Mouse (Mus musculus) naive thymus-derived CD4-positive, alpha-beta T cell, adult 2 months (primary cell): ENCODE results near the gene Fam214a.

ENCODE experiments used
- DNase-seq: peaks from one replicate; pipeline ENCODE4 v3.0.0-alpha.2; 2011; ENCODE audit warnings: low read depth

Fam214a gene

DNA sequence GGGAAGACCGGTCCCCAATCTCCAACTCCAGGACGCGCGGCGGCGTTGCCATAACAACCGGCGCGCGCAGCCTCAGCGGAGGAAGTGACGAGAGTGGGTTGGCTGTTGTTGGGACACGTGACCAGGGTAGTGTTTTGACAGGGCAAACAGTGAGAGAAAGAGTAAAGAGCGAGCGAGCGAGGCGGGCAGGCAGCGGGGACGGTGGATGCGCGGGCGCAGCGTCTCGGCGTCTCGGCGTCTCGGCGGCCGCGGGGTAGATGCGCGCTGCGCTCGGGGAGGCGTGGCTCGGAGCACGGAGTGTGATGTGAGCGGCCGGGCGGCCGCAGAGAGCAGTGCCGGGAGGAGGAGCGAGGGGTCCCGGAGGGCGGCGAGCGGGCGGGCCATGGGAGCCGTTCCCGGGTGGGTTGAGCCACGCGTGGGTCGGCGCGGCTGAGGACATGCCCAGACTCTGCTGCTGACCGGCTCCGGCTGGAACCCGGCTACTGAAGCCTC lies at the start of gene Fam214a:
Fam214a (plus strand) TSS at position 129 of the 492 bp plus-strand sequence.
- peak; percentile 92 for DNase-seq

DNA sequence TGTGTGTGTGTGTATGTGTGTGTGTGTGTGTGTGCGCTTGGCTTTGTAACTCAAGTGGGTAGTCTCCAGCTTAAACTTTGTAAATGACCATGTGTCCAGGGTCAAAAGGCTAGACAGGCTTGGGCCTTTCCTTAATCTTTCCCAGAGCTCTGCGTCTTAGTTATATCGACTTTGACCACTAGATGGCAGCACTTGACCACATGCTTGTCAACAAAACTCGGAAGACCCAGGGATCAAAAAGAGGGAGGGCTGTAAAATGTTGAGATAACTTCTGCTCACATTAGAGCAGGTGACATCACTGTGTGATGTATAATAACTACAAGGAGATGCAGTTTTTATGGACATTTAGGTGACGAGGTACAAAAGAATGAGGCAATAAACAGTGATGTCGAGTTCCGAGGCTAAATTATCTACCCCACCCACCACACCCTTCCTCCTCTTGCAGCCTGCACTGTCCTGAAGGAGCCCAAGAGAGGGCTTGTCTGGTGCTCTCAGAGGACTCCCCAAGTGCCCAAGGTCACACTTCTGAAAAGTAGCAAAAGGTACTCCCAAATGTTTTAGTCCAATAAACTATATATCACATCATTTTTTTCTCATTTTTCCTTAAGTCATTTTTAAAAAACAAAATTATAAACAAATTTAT lies 47.7 kb upstream of the Fam214a start:
- peak; percentile 83 for DNase-seq

DNA sequence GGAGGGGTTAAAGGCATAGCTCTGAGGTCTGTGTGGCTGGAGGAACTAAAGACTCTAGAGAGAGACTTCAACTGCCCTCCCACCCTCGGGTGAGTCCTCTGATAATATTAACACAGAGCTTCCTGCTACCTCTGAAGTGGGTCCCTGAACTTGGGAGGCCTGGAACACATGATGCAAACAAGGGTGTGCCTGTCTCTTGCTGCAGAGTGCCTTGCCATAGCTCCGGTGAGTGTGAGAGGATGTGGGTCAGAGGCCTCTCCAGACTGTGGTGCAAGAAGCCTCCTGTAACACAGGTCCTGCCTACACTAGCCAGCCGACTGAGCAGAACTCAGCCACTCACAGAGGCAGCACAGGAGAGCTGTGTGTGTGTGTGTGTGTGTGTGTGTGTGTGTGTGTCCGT lies 45.7 kb upstream of the Fam214a start:
- no peak for DNase-seq

DNA sequence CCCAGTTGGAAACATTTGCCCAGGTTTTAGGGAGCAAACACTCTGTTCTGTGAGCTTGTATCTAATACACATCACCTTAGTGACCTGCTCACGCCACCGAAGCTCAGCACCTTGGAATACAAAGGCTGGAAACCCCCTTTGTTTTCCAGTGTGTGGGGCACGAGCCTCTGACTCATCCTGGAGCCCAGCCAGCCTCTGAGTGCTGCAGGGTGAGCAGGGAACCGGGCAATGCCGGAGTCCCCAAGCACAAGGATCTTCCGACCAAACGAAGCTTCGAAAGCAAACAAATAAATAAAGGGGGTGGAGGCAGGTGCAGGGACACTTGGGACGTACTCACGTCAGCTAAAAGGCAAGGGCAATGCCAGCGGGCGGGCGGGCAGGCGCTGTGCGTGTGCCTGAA lies 43.4 kb upstream of the Fam214a start:
- DNase-seq, result no peak

DNA sequence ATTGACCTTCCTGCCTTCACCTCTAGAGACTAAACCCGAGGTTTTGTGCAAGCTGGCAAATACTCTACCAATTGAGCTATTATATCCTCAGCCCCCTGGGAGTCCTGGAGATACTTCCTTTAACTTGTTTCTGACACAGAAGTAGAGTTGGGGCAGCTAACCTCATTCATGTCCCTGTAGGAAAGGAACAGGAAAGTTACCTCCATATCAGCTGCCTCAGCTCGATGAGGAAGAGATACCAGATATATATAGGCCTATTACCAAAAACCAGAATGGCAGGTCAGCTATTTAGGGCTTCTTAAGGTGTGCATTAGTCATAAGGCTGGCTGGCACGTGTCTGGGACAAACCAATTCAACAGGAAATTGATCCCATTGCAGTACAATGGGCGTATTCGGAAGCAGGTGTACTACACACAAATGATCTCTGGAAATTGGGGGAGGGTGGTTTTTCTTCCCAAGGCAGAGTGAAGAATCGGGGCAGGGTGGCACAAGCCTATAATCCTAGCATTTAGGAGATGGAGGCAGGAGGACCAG lies 42.4 kb upstream of the Fam214a start:
- DNase-seq, result no peak

DNA sequence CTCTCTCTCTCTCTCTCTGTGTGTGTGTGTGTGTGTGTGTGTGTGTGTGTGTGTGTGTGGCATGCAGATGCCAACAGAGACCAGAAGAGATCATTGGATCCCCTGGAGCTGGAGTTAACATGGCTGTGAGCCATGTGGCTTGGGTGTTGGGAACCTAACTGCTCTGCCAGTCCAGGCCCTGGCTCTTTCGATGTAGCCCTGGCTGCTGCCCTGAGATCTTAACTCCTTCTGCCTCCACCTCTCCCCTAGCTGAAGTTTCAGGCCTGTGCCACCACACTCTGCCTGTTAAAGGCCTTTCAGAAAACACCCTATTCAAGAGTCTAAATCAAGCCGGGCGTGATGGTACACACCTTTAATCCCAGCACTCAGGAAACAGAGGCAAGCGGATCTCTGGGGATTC lies 41.3 kb upstream of the Fam214a start:
- DNase-seq, result no peak

DNA sequence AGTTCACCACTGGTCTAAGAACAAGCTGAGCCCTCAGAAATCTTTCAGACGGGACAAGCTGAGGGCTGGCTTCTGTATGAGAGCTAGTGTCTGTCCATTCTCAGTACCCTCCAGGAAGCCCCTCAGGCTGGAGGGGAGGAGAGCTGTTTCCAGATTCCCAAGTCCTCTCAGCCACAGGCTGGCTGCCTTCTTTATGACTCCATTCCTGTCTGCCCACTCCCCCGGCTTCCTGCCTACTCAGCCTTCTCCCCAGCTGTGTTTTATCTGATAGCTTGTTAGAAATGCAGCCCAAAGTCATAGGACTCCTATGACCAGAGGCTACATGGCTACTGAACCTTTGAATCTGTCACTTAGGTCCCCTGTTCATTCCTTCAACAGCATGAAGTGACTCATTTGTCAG lies 40.8 kb upstream of the Fam214a start:
- no peak for DNase-seq

DNA sequence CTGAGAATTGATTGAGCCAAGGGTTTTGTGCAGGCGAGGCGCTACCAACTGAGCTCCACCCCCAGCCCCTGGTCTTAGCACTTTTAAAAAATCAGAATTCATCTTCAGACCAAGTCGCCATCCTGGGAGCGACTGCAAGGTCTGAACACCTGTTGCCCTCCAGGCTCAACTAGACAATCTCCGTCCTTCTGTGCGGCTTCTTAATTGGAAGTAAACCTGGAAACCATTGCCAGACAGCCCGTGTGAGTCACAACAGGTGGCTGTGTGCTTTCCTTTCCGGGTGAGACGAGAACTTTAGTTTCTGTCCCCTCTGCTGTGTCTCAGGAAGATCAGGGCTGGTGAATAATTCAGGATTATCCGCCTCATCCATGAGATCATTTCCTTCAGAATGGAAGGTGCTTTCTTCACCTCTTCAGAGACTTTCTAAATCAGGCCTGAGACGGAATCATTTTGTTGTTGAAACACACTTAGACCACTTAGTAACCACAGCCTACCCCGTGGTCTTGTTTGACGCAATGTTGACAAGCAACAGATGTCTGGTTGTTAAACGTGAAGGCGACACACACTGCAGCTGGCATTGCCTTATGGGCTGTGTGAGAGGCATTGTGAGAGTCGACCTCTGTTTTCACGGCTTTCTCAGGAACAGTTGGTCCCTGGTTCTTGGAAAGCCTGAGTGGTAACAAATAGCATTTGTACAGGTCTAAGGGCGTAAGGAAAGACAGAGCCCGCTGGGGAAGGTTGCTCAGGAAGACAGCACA lies 39.9 kb upstream of the Fam214a start:
- no peak for DNase-seq

DNA sequence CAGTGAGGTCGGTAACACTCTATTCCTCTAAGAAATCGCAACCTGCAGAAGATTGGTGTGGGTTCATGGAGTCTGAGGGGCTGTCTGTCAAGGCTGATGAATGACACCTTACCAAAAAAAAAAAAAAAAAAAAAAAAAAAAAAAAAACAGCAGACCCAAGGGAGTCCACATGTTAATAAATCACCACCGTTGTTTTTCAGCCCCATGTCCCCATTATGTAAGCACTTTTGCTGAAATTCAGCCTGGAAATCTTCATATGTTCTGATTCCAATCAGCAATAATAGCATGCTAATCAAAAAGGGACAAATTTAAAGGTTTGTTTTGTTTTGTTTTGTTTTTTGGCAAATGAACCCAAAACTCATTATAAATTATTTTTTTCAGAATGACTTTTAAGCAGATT lies 37.1 kb upstream of the Fam214a start:
- DNase-seq, result no peak

DNA sequence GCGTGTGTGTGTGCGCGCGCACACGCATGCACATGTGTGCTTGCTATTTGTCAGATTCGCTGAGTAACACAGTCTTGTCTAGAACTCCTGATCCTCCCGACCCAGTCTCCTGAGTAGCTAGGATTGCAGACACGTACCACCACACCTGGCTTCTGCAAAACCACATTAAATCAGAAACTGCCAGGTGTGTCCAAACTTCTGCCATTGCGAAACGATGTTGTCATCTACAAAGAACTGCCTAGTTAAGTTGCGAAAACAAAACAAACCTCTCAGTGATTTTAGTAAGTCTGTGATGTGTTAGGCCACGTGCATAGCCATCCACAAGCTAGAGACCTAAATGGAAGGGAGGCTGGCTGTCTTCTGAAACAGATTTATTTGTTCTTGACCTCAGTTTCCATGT lies 32.2 kb upstream of the Fam214a start:
- DNase-seq, result no peak

DNA sequence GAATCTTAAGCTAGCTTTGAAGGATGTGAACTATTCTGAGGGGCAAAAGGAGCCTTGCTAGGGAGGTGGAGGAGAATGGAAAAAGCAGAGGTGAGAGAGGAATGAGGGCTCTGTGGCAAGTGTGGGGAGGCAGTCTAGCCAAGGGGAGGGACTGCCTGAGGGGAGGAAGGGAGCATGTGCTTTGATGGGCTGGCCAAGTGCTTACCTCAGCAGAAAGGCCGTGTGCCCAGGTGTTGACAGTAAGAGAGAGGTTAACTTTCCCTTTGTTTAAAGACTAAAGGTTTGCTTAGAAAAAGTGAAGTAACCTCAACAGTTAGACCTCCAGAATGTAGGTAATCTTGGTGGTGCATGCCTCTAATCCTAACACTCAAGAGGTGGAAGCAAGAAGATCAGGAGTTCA lies 31.3 kb upstream of the Fam214a start:
- DNase-seq, result no peak

DNA sequence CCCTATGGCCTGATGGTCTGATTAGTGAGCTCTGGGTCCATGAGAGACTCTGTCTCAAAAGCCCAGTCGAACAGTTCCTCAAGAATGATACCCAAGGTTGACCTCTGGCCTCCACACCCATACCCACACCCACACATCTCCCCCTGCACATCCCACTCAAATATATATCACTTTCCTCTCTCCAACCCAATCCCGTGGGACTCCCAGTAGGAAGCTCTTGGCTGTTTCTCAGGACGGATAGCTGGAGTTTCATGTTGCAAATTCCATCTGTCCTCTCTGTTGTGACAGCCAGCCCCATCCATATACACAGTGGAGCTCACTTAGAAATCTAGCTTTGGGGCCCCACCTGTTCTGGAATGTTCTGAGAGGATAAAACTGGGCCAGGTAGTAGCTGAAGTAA lies 29.8 kb upstream of the Fam214a start:
- DNase-seq, result no peak

DNA sequence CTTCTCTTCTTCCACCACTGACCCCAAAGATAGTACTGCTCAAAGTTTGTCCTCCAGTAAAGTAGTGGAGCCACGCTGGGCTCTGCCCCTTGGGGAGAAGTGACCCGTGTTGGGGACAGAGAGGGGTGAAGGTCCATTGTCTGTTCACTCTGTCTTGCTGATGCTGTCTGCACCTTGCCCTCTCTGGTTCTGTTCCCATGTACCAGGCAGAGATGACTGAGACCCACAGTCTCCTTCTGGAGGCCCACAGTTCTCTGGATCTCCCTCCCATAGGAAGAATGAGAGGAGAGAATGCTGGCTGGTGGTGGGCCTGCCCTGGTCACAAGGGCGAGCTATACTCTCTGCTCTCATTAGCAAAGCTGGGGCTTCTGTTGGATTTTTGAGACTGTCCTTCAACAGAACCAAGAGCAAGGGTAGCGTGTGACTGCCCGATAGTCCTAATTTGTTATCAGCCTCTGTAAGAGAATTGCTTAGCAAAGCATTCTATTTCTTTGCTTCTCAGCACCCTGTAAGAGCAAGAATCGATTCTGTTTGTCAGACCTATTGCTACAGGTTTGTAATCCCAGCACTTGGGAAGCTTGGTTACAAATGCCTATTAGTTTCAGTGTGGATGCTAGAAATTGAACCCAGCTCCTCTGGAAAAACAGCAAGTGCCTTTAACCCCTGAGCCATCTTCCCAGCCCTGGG lies 29.2 kb upstream of the Fam214a start:
- no peak for DNase-seq

DNA sequence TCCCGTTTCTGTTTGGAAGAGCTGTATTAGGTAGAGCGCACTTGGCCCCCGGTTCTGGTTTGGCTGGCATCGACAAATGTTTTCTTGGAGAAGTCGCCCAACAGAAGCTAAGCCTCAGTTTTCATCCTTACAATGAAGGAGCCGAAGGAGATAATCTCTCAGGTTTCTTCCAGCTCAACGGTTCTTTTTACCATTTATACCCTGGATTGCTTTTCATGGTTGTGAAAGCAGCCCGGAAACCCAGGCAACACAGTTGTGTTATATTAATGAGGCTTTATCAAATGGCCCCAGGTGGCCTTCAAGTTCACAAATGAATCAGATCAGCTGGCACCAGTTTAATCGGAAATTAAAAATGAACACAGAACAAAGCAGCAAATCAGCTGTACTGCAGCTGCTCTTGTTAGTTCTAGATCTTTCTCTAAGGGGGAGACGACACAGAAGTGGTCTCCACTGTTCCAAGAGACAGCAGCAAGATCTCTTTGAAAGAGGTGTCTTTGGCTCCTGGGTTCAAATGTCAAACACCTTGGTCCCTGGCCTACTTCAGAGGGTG lies 27.4 kb upstream of the Fam214a start:
- no peak for DNase-seq

DNA sequence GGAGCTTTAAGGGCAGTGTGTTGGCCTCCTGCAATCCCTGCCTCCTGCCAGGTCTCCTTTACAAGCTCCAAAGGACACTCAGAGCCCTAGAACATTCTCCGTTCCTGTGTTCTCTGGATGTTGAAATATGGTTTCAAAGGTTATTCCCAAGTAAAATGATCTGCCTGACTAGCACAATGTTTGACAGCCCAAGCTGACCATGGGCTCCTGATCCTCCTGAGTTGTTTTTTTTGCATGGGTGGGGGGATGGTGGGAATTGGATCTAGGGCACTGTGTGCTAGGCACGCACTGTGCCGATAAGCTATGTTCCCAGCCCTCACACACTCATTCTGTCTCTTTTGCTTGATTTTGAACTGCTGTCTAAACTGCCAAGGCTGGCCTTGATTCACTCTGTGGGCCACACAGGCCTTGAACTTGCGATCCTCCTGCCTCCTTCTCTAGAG lies 22.7 kb upstream of the Fam214a start:
- DNase-seq, result no peak

DNA sequence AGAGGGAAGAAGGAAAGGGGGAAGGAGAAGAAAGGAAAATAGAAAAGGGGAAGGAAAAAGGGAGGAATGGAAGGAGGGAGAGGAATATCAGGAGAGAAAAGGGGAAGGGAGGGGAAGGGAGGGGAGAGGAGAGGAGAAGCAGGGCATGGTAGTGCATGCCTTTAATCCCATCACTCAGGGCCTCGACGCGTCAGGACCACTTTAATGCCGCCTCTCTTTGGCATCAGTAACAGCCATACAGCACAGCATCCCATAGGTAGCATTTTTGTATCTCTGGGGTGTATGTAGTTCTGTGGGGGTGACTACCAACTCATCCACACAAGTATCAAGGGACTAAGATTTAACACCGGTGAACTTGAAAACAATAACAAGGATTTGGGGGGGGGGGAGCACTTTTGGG lies 22.0 kb upstream of the Fam214a start:
- DNase-seq, result no peak

DNA sequence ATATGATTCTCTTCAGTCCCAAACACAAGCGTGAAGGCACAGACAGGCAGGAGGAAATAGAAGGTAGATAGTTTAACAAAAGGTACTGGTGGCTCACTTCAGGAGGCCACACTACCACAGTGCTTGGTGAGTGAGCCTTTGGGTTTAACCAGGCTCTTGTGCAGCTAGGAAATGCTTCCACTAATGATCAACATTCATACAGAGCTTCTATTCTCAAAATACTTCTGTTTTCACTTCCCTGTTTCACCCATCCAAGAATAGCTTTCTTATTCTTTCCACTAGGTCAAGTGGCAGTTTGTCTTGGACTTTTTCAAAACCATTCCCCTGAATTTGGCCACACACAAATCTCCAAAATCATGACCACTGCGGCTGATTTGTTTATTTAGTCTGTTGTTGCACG lies 17.4 kb upstream of the Fam214a start:
- no peak for DNase-seq

DNA sequence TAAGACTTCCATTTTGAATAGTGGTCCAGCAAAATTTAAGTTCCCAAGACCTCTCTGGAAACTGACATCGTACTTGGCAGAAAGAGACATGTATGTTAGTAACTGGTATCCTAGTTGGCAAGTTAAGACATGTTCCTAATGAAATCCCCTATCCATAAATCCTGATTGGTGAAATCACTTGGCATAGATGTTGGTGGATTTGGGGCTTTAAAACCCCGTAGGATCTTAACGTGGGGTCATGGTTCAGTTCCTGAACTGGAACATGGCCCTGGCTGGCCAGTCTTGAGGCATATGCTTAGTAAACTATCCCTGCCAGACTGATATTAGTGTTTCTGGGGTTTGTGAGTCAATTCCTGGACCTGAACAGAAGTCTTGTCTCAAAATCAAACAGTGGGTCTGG lies 14.9 kb upstream of the Fam214a start:
- DNase-seq, result no peak

DNA sequence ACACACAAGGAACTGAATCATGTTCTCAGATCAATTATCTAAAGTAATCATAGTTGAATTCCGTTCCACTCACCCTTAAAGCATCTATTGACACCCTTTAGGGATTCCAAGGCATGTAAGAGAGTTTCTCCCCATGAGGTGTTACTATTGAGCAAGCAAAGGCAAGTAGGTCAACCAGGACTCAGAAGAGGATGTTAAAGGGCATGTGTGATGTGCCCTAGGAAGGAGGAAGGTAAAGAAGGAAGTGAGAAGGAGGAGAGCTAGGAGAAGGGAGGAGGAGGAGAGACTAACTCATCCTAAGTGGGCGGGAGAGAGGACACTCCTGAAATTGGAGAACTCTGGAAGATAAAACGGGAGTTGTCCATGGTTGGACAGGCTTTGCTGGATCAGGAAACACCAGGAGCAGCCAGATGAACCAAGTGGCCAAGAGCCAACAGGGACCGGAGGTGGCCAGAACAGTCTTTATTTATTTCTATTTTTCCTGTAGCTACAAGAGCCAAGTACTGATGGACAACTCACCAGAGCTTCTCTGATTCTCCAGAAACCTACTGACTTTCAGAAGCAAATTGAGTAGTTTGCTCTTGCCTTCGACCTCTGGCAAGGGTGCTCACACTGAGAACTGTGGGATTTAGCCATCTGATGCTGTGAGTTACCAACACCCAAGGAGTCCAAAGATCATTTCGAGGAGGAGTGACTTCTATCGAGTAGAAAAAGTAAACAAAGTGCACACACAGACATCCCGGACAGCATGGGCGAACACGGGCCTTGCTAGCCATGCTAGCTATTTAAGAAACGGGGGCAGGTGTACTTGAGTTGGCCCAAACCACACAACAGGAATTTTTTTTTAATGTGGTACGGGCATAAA lies 13.8 kb upstream of the Fam214a start:
- DNase-seq, result no peak

DNA sequence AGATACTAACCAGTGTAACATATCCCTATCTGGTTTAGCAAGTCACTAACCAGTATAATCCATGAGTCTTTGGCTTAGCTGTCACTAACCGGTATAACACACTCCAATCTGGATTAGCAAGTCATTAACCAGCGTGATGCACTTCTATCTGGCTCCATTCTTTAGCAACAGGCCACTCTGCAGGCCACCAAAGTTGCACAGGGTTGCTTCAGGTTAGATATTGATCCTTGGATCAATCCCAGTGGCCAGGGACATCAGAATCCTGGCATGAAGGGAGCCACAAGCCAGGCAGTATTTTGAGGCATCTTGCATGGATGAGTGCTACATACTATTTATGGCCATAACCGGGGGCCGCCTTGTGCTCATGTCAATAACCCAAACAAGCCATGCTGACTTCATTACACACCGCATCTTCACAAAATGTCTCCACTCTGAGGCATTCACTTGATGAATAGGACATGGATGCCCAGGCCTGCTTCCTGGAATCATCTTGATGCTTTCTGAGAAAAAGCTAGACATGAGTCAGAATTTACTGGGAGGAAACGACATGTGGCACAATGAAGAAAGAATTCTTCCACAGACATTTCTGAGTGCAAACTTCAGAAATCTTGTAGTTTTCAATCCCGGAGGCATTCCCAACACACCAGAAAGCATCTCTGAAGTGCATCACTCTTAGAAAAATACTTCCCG lies 5.8 kb upstream of the Fam214a start:
- DNase-seq, result no peak

DNA sequence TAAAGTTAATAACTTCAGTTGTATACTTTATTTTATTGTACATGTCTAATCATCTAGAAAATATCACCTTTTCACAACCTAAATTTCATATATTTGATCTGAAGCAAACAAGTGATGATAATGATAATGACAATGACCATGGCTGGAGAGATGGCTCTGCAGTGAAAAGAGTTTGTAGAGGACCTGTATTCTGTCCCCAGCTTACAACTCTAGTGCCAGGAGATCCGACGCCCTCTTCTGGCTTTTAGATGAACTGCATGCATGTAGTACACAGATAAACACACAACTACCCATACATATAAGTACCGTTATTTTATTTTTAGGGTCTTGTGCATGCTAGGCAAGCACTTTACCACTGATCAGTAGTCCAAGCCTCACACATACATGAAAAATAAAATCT lies 1.2 kb upstream of the Fam214a start:
- peak; percentile 56 for DNase-seq
